Mouse (Mus musculus) lung, embryonic 15.5 days (tissue): ENCODE measurements around the gene Gckr. TPM values are rescaled to one million over a fixed set of nuclear protein-coding genes. Genes with fewer than 3 reads are reported as not detected.

Experiments
- ATAC-seq: fragments of 200-750 bp; cut with Nextera tagmentation; 2 replicates; pipeline ENCODE4 v1.8.0; 2017; ENCODE audit warnings: moderate number of reproducible peaks, borderline replicate concordance; ENCODE audit not compliant: low FRiP score, low TSS enrichment; ENCODE audit errors: extremely low read depth
- H3K27ac ChIP-seq: fragments of 300-500 bp; sonication (generic); 2 replicates; pipeline ENCODE4 v1.5.1; 2015; ENCODE audit warnings: moderate library complexity, mild to moderate bottlenecking, inconsistent platforms
- H3K27me3 ChIP-seq: fragments of 300-500 bp; sonication (generic); 2 replicates; pipeline ENCODE4 v1.6.1; 2015; ENCODE audit warnings: inconsistent platforms
- H3K36me3 ChIP-seq: fragments of 300-500 bp; sonication (generic); 2 replicates; pipeline ENCODE4 v1.6.1; 2015; ENCODE audit warnings: inconsistent platforms
- H3K4me1 ChIP-seq: fragments of 300-500 bp; sonication (generic); 2 replicates; pipeline ENCODE4 v1.6.1; 2015; ENCODE audit warnings: inconsistent platforms
- H3K4me2 ChIP-seq: fragments of 300-500 bp; sonication (generic); 2 replicates; pipeline ENCODE4 v1.6.1; 2015; ENCODE audit warnings: inconsistent platforms, mild to moderate bottlenecking, moderate library complexity
- H3K4me3 ChIP-seq: fragments of 300-500 bp; sonication (generic); 2 replicates; pipeline ENCODE4 v1.5.1; 2015; ENCODE audit warnings: mild to moderate bottlenecking, inconsistent platforms
- H3K9ac ChIP-seq: fragments of 300-500 bp; sonication (generic); 2 replicates; pipeline ENCODE4 v1.6.1; 2015; ENCODE audit warnings: inconsistent platforms
- H3K9me3 ChIP-seq: fragments of 300-500 bp; sonication (generic); 2 replicates; pipeline ENCODE4 v1.6.1; 2016; ENCODE audit warnings: inconsistent platforms
- WGBS: fragments of 180-500 bp; shearing (Covaris S2); methylation state at CpG from one replicate; pipeline ENCODE4 v1.1.7; 2015; 5-methylcytosine and 5-hydroxymethylcytosine counted together
- polyA plus RNA-seq: library from polyadenylated mRNA; unstranded; fragments of >200 nt; fragmentation: Nextera tagmentation; extraction: Ambion mirVana; gene quantifications from 2 replicates; pipeline ENCODE4 v1.2.1, GENCODE M21; 2015

The Gckr gene
- 0.07 and 0.16 TPM in 2 replicates for polyA plus RNA-seq

DNA sequence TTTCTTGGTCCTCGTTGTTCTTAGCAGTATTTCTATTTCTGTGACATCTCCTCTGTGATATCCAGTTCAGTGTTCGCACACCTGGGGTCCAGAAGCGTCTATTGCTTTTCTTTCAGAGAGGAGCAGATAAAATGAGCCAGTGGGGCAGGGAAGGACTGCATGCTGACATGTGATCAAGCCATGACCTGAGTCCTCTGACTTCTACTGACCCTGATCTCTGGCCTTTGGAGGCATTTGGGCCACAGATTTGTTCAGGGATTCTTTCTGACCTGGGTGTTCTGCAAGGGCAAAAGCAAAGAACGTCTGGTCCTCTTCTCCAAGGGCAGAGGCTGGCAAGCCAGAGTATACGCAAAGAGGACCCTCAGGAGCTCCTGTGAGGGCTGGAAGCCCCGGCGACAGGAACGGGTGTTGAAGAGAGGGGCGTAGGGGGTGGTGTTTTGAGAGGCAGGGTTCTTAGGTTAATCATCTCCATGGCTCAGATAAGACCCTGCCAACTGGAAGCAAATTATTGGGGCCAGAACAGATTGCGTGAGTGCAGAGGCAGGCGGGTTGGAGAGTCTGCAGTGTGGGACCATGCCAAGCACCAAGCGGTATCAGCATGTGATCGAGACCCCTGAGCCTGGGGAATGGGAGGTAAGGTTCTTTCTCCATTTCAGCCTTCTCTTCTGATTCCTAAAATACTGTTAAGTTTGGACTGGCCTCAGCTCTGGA lies at the start of gene Gckr:
TSS of gene Gckr (plus strand) at position 397 of the 711 bp plus-strand sequence.
- Histone ChIP-seq H3K4me3 (no peak within 1 kb of the TSS), H3K9me3 (no peaks in the 10 kb centered on the region), H3K36me3 (no peaks in the 10 kb centered on the region), H3K4me1 (peaks cover 14% of the 10 kb centered on the region), H3K4me2 (peak within 1 kb of the TSS; percentile 86; the same call in 1 of the 2 replicates), H3K9ac (no peak within 1 kb of the TSS), H3K27me3 (no peaks in the 10 kb centered on the region), H3K27ac (no peak within 1 kb of the TSS)
- WGBS, result 44% methylated on average over 13 of the region's 13 CpGs
- ATAC-seq, result no peak

DNA sequence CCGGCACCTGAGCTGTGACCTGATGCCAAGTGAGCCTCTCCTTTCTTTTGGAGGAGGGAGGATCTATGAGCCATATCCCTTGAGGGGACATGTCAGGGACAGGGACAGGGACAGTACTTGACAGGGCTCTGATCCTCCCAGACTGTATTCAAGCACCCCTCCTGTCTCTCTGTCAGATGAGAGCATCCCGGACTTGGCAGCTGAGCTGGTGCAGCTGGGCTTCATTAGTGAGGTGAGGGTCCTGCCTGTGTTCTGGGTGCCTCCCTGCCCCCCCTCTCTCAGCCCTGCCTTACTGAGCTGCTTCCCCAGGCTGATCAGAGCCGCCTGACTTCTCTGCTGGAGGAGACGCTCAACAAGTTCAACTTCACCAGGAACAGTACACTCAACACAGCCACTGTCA lies 46.5 kb upstream of the Gckr start:
- H3K4me1 ChIP-seq, result peaks cover 11% of the 10 kb centered on the region; the same call in 1 of the 2 replicates
- H3K4me2 ChIP-seq, result no peak overlapping the region
- H3K27ac ChIP-seq, result no peak overlapping the region
- H3K4me3 ChIP-seq, result no peak overlapping the region
- ATAC-seq, result peak; percentile 4; the same call in 1 of the 2 replicates
- 42% methylated on average over 4 of the region's 4 CpGs for WGBS
- H3K27me3 ChIP-seq, result no peaks in the 10 kb centered on the region
- H3K9ac ChIP-seq, result no peak overlapping the region
- no peaks in the 10 kb centered on the region for H3K9me3 ChIP-seq
- peaks cover 71% of the 10 kb centered on the region for H3K36me3 ChIP-seq

DNA sequence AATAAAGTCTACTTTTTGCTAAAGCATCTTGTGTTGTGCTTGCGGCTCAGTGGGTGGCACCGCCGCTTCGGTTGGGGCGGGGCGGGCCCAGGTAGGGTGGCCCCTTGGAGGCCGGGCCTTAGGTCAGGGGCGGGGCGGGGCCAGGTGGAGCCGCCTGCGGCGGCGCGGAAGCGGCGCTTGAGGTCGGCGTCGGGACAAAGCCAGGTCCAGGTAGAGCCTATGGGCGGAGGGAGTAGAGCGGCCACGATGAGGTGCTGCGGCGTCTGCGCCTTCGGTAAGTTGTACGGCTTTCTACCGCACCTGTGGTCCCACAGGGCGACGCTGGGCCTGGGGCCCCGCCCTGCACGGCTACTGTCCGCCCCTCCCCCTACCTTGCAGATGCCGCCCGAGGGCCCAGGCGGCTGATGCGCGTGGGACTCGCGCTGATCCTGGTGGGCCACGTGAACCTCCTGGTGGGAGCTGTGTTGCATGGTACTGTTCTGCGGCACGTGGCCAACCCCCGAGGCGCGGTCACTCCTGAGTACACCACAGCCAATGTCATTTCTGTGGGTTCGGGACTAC lies 45.6 kb upstream of the Gckr start, which contains the start of gene Krtcap3:
TSS of gene Krtcap3 (plus strand) at position 151 of the 561 bp plus-strand sequence.
- H3K4me3 ChIP-seq, result peak within 1 kb of the TSS; percentile 39
- peaks cover 11% of the 10 kb centered on the region; the same call in 1 of the 2 replicates for H3K4me1 ChIP-seq
- WGBS, result 28% methylated on average over 46 of the region's 47 CpGs
- H3K4me2 ChIP-seq, result peak within 1 kb of the TSS; percentile 49
- peaks cover 67% of the 10 kb centered on the region for H3K36me3 ChIP-seq
- peak; percentile 79 for ATAC-seq
- H3K9ac ChIP-seq, result peak within 1 kb of the TSS; percentile 47
- H3K27me3 ChIP-seq, result no peaks in the 10 kb centered on the region
- H3K27ac ChIP-seq, result peak within 1 kb of the TSS; percentile 67
- H3K9me3 ChIP-seq, result no peaks in the 10 kb centered on the region

DNA sequence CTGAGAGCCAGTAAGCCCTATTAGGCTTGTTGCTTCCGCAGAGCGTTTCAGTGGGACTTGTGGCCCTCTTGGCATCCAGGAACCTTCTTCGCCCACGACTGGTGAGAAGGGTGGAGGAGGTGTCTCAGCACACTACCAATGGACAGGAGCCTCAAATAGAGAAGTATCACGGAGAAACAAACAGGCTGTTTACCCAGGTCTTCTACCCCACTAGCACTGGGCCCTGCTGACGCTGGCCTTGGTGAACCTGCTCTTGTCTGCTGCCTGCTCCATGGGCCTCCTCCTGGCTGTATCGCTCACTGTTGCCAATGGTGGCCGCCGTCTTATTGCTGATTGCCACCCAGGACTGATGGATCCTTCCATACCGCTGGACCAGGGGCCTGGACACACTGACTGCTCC lies 45.1 kb upstream of the Gckr start:
- Histone ChIP-seq H3K9me3 (no peaks in the 10 kb centered on the region), H3K4me3 (peak overlapping the region; percentile 39), H3K27me3 (no peaks in the 10 kb centered on the region), H3K4me1 (peaks cover 11% of the 10 kb centered on the region; the same call in 1 of the 2 replicates), H3K36me3 (peaks cover 65% of the 10 kb centered on the region), H3K9ac (peak overlapping the region; percentile 47; the same call in 1 of the 2 replicates), H3K4me2 (peak overlapping the region; percentile 49), H3K27ac (peak overlapping the region; percentile 67)
- ATAC-seq, result no peak
- WGBS, result 49% methylated on average over 10 of the region's 10 CpGs

DNA sequence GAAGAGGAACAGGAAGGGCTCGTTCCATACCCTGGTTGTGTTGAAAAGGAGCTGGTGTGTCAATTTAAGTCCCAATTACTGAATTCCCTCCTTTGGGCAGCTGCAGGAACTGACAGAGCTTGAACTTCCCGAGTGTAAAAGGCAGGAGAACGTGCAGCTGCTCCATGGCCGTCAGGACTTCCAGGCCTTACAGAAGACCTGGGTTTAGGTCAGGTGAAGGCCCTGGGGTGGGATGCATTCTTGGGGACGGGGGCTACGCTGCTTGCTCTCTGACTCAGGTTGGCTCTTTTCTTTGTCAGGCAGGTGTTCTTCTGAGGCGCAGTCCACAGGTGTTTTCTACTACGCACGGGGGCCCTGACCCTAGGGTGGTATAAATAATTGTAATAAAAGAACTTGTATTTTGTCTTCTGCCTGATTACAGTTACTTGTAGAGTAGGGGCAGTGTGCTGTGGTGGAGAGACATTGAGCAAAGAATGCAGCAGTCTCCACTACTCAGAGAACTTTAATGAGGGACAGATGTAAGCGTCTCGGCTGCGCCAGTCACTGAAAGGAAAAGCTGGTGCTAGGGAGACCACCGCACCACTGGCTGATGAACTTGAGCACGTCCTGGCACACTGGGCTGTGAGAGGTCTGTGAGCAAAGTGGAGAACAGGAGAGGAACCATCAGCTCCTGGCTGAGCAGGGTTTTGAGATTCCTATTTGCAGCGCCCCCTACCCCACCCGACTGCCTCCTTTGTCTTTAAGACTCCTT lies 44.3 kb upstream of the Gckr start:
- Histone ChIP-seq H3K4me1 (peaks cover 11% of the 10 kb centered on the region; the same call in 1 of the 2 replicates), H3K4me3 (peak overlapping the region; percentile 39), H3K4me2 (peak overlapping the region; percentile 49), H3K9ac (0 out of 2 replicates have a peak overlapping the region, but pooled peaks have one; percentile 47), H3K9me3 (no peaks in the 10 kb centered on the region), H3K36me3 (peaks cover 66% of the 10 kb centered on the region), H3K27ac (no peak overlapping the region), H3K27me3 (no peaks in the 10 kb centered on the region)
- ATAC-seq, result no peak
- WGBS, result 63% methylated on average over 16 of the region's 16 CpGs

DNA sequence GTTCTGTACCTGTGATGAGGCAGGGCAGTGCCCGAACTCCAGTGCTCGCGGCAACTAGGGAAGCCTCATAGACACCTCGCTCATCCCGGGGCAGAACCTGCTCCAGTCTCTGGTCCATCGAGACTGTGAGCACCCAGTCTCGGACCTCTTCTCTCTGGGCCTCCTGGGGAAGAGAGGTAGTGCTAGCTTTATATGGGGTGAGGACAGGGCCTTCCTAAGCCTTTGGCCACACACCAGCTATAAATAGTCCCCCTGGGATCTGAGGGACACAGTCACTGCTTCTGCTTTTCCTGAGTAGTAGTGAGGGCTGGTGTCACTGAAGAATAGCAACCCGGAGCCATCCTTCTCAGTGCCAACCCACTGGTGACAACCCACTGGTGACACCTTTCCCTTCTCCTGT lies 43.4 kb upstream of the Gckr start:
- no peak for ATAC-seq
- H3K9ac ChIP-seq, result no peak overlapping the region
- H3K27ac ChIP-seq, result peak overlapping the region; percentile 39; the same call in 1 of the 2 replicates
- no peaks in the 10 kb centered on the region for H3K27me3 ChIP-seq
- H3K4me1 ChIP-seq, result peaks cover 8% of the 10 kb centered on the region; the same call in 1 of the 2 replicates
- H3K4me3 ChIP-seq, result no peak overlapping the region
- 84% methylated on average over 8 of the region's 8 CpGs for WGBS
- H3K9me3 ChIP-seq, result no peaks in the 10 kb centered on the region
- peaks cover 66% of the 10 kb centered on the region for H3K36me3 ChIP-seq
- no peak overlapping the region for H3K4me2 ChIP-seq

DNA sequence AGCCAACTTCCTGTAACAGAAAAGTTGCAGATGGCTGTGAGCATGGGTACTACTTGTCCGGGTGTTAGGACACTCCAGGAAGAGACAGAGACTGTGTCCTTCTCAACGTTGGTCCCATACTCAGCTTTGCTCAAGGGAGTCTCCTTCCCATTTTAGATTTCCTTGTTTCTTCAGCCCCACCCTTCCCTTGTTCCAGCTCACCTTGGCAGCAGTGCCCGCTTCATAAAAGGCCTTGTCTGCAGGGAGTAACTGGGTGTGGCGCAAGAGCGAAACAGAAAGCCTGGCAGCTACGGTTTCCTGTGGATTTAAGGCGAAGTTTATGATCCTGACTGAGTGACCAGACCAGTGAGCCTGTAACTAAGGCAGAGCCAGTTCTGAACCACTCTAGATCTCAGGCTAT lies 42.8 kb upstream of the Gckr start:
- no peak overlapping the region for H3K4me3 ChIP-seq
- H3K4me1 ChIP-seq, result peaks cover 8% of the 10 kb centered on the region; the same call in 1 of the 2 replicates
- peaks cover 62% of the 10 kb centered on the region for H3K36me3 ChIP-seq
- no peaks in the 10 kb centered on the region for H3K9me3 ChIP-seq
- WGBS, result 64% methylated on average over 7 of the region's 7 CpGs
- peak overlapping the region; percentile 39 for H3K27ac ChIP-seq
- H3K27me3 ChIP-seq, result no peaks in the 10 kb centered on the region
- H3K9ac ChIP-seq, result no peak overlapping the region
- no peak for ATAC-seq
- no peak overlapping the region for H3K4me2 ChIP-seq

DNA sequence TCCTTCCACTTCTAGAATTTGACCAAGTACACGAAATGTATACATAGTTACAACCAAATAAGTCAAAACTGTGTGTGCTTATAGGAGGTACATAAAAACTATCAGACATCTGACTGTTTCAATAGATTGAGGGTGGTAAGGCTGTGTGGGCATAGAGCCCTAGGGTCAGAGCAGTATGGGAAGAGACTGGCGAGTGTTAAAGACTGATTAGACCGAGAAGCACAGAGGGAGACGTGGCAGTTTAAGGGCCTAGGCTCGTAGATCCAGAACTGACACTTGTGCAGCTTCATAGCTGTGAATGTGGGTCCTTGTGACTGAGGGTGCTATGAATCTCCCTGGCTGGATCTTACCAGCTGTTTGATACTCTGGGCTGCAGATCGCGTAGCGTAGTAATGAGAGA lies 42.3 kb upstream of the Gckr start:
- no peak overlapping the region for H3K9ac ChIP-seq
- H3K36me3 ChIP-seq, result peaks cover 62% of the 10 kb centered on the region
- no peak overlapping the region for H3K4me2 ChIP-seq
- peak overlapping the region; percentile 39; the same call in 1 of the 2 replicates for H3K27ac ChIP-seq
- no peaks in the 10 kb centered on the region for H3K9me3 ChIP-seq
- WGBS, result 82% methylated on average over 8 of the region's 8 CpGs
- H3K27me3 ChIP-seq, result no peaks in the 10 kb centered on the region
- H3K4me3 ChIP-seq, result no peak overlapping the region
- peaks cover 8% of the 10 kb centered on the region; the same call in 1 of the 2 replicates for H3K4me1 ChIP-seq
- no peak for ATAC-seq

DNA sequence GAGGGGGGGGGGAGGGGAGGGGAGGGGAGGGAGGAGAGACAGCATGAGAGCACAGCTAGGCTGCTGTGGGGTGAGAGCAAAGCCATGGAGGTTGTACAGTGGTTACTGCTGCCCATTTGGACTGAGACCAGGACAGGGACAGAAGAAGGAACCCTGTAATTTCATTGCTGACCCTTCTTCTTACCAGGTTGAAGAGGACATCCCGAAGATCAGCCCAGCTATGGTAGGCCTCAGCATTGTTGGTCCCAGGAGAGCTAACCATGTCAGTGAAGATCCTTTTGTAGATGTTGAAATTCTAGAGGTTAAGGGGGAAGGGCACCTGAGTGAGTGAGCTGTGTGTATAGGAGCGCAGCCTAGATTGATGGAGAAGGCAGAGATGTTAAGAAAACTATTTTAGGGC lies 41.9 kb upstream of the Gckr start:
- Histone ChIP-seq H3K9me3 (no peaks in the 10 kb centered on the region), H3K4me3 (no peak overlapping the region), H3K36me3 (peaks cover 62% of the 10 kb centered on the region), H3K9ac (no peak overlapping the region), H3K4me1 (peaks cover 8% of the 10 kb centered on the region; the same call in 1 of the 2 replicates), H3K27ac (no peak overlapping the region), H3K4me2 (no peak overlapping the region), H3K27me3 (no peaks in the 10 kb centered on the region)
- ATAC-seq, result no peak
- 88% methylated on average over 2 of the region's 2 CpGs for WGBS

DNA sequence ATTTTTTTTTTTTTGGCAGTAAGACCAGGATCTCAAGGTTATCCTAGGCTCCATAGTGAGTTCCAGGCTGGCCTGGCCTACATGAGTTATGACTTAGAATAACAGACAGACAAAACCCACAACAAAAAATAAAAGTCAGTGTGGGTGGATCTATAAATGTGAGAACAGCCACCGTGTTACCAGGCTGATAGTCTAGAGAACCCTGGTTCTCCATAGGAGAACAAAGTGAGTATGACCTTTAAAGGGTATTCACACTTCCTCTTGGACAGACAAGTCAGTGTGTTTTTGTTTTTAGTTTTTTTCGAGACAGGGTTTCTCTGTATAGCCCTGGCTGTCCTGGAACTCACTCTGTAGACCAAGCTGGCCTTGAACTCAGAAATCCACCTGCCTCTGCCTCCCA lies 41.3 kb upstream of the Gckr start:
- Histone ChIP-seq H3K4me2 (no peak overlapping the region), H3K9ac (no peak overlapping the region), H3K27ac (no peak overlapping the region), H3K9me3 (no peaks in the 10 kb centered on the region), H3K27me3 (no peaks in the 10 kb centered on the region), H3K4me1 (peaks cover 8% of the 10 kb centered on the region; the same call in 1 of the 2 replicates), H3K4me3 (no peak overlapping the region), H3K36me3 (peaks cover 62% of the 10 kb centered on the region)
- ATAC-seq, result no peak
- WGBS, result 88% methylated on average over 2 of the region's 2 CpGs

DNA sequence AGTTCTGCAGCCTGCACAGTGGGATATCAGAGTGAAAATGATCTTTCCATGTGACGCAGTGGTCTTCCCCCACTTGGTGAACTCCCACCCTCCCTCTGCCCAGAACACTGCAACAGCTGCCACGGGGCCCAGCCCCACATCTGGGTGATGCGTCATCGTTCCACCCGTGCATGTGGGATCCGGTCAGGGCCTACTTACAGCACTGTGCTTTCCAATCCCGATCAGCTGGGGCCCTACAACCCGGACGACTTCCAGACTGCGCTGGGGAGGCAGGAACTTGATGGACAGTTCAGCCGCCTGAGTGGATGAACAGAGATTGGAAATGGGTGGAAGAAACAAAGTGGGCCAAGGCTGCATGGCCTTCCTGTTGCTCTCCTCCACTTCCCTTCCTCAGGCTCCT lies 39.6 kb upstream of the Gckr start:
- no peak overlapping the region for H3K4me2 ChIP-seq
- peaks cover 59% of the 10 kb centered on the region for H3K36me3 ChIP-seq

More for the DNA sequence above, 39.6 kb upstream of the Gckr start:
- H3K9ac ChIP-seq, result no peak overlapping the region
- H3K27ac ChIP-seq, result no peak overlapping the region
- no peaks in the 10 kb centered on the region for H3K27me3 ChIP-seq
- no peak for ATAC-seq
- 0 out of 2 replicates have a peak, but pooled peaks cover 8% of the 10 kb centered on the region for H3K4me1 ChIP-seq
- no peaks in the 10 kb centered on the region for H3K9me3 ChIP-seq
- 82% methylated on average over 11 of the region's 11 CpGs for WGBS
- no peak overlapping the region for H3K4me3 ChIP-seq
